Mouse (Mus musculus): Measurements from ENCODE around the gene Mt2. TPM values are rescaled to one million over a fixed set of nuclear protein-coding genes. Genes with fewer than 3 reads are reported as not detected.

The Mt2 gene
- total and polyA plus RNA-seq, 2 experiments from 2014 or later, result 83.0 to 87.5 TPM

GRCm38 (mm10) chr8:94183117-94183516, 10.7 kb downstream of the Mt2 start:
- TF ChIP-seq CTCF (IDR thresholded peaks at IDR 0.05; ENCODE audit: low read depth) (peak; percentile 68), EP300 (IDR thresholded peaks at IDR 0.05; ENCODE audit: low read depth) (no peak)
- peak overlapping the region; percentile 77 for H3K27ac ChIP-seq (ENCODE audit: low read depth)
- H3K4me2 ChIP-seq (ENCODE audit: low read depth, low read length), result peak overlapping the region; percentile 58
- no peaks in the 10 kb centered on the region for H3K9me3 ChIP-seq (replicated peaks; ENCODE audit: control insufficient read depth, low read length)
- H3K27me3 ChIP-seq (ENCODE audit: control insufficient read depth, insufficient read depth, low read length), result peaks cover 23% of the 10 kb centered on the region
- peak overlapping the region; percentile 41; the same call in 1 of the 2 replicates for H3K9ac ChIP-seq (replicated peaks; ENCODE audit: low read depth, low read length)
- ATAC-seq (ENCODE audit: insufficient read depth, low read depth) (peak; percentile 67), DNase-seq (ENCODE audit: low spot score) (peak; percentile 88)
- peak overlapping the region; percentile 31 for H3K4me3 ChIP-seq (ENCODE audit: low read depth, low read length)
- no peaks in the 10 kb centered on the region for H3K36me3 ChIP-seq (replicated peaks; ENCODE audit: control insufficient read depth, insufficient read depth, low read length)
- peaks cover 21% of the 10 kb centered on the region for H3K4me1 ChIP-seq (ENCODE audit: control insufficient read depth, insufficient read depth)
- WGBS, result 0% methylated on average over 16 of the region's 16 CpGs

- WGBS, result 55% methylated on average over 12 of the region's 12 CpGs
- Histone ChIP-seq H3K9me3 (replicated peaks; ENCODE audit: control insufficient read depth, low read length) (no peaks in the 10 kb centered on the region), H3K4me3 (ENCODE audit: low read depth, low read length) (no peak overlapping the region), H3K9ac (replicated peaks; ENCODE audit: low read depth, low read length) (no peak overlapping the region), H3K4me1 (ENCODE audit: control insufficient read depth, insufficient read depth) (peaks cover 22% of the 10 kb centered on the region), H3K27ac (ENCODE audit: low read depth) (no peak overlapping the region), H3K27me3 (ENCODE audit: control insufficient read depth, insufficient read depth, low read length) (peaks cover 23% of the 10 kb centered on the region), H3K4me2 (ENCODE audit: low read depth, low read length) (no peak overlapping the region), H3K36me3 (replicated peaks; ENCODE audit: control insufficient read depth, insufficient read depth, low read length) (no peaks in the 10 kb centered on the region)
- TF ChIP-seq CTCF (IDR thresholded peaks at IDR 0.05; ENCODE audit: low read depth) (no peak), EP300 (IDR thresholded peaks at IDR 0.05; ENCODE audit: low read depth) (no peak)
- no peak for DNase-seq (ENCODE audit: low spot score)
- no peak for ATAC-seq (ENCODE audit: insufficient read depth, low read depth)
Observed at GRCm38 (mm10) chr8:94184357-94184843, 11.9 kb downstream of the Mt2 start.

GRCm38 (mm10) chr8:94185791-94186190, 13.3 kb downstream of the Mt2 start:
- H3K27me3 ChIP-seq (ENCODE audit: control insufficient read depth, insufficient read depth, low read length), result peaks cover 23% of the 10 kb centered on the region
- H3K4me1 ChIP-seq (ENCODE audit: control insufficient read depth, insufficient read depth), result peaks cover 18% of the 10 kb centered on the region
- 67% methylated on average over 6 of the region's 6 CpGs for WGBS
- H3K27ac ChIP-seq (ENCODE audit: low read depth), result no peak overlapping the region
- TF ChIP-seq CTCF (IDR thresholded peaks at IDR 0.05; ENCODE audit: low read depth) (no peak), EP300 (IDR thresholded peaks at IDR 0.05; ENCODE audit: low read depth) (no peak)
- no peak overlapping the region for H3K4me3 ChIP-seq (ENCODE audit: low read depth, low read length)
- no peaks in the 10 kb centered on the region for H3K36me3 ChIP-seq (replicated peaks; ENCODE audit: control insufficient read depth, insufficient read depth, low read length)
- H3K9ac ChIP-seq (replicated peaks; ENCODE audit: low read depth, low read length), result no peak overlapping the region
- no peak for DNase-seq (ENCODE audit: low spot score)
- H3K9me3 ChIP-seq (replicated peaks; ENCODE audit: control insufficient read depth, low read length), result no peaks in the 10 kb centered on the region
- ATAC-seq (ENCODE audit: insufficient read depth, low read depth), result no peak
- H3K4me2 ChIP-seq (ENCODE audit: low read depth, low read length), result no peak overlapping the region

GRCm38 (mm10) chr8:94186542-94186941, 14.1 kb downstream of the Mt2 start:
- Histone ChIP-seq H3K4me3 (ENCODE audit: low read depth, low read length) (no peak overlapping the region), H3K9ac (replicated peaks; ENCODE audit: low read depth, low read length) (no peak overlapping the region), H3K27me3 (ENCODE audit: control insufficient read depth, insufficient read depth, low read length) (peaks cover 23% of the 10 kb centered on the region), H3K4me1 (ENCODE audit: control insufficient read depth, insufficient read depth) (peaks cover 24% of the 10 kb centered on the region; the same call in 1 of the 2 replicates), H3K9me3 (replicated peaks; ENCODE audit: control insufficient read depth, low read length) (no peaks in the 10 kb centered on the region), H3K4me2 (ENCODE audit: low read depth, low read length) (0 out of 2 replicates have a peak overlapping the region, but pooled peaks have one; percentile 2), H3K27ac (ENCODE audit: low read depth) (no peak overlapping the region), H3K36me3 (replicated peaks; ENCODE audit: control insufficient read depth, insufficient read depth, low read length) (no peaks in the 10 kb centered on the region)
- peak; percentile 48 for ATAC-seq (ENCODE audit: insufficient read depth, low read depth)
- 4% methylated on average over 17 of the region's 17 CpGs for WGBS
- peak; percentile 75 for DNase-seq (ENCODE audit: low spot score)
- no peak for TF ChIP-seq EP300 (IDR thresholded peaks at IDR 0.05; ENCODE audit: low read depth)
- TF ChIP-seq CTCF (IDR thresholded peaks at IDR 0.05; ENCODE audit: low read depth), result peak; percentile 73

GRCm38 (mm10) chr8:94187290-94188002, 15.0 kb downstream of the Mt2 start:
- peaks cover 24% of the 10 kb centered on the region; the same call in 1 of the 2 replicates for H3K4me1 ChIP-seq (ENCODE audit: control insufficient read depth, insufficient read depth)
- H3K27ac ChIP-seq (ENCODE audit: low read depth), result no peak overlapping the region
- no peak overlapping the region for H3K4me3 ChIP-seq (ENCODE audit: low read depth, low read length)
- TF ChIP-seq CTCF (IDR thresholded peaks at IDR 0.05; ENCODE audit: low read depth) (no peak), EP300 (IDR thresholded peaks at IDR 0.05; ENCODE audit: low read depth) (no peak)
- whole genome bisulfite sequencing, result 57% methylated on average over 21 of the region's 21 CpGs
- H3K27me3 ChIP-seq (ENCODE audit: control insufficient read depth, insufficient read depth, low read length), result peaks cover 23% of the 10 kb centered on the region
- H3K9me3 ChIP-seq (replicated peaks; ENCODE audit: control insufficient read depth, low read length), result no peaks in the 10 kb centered on the region
- H3K4me2 ChIP-seq (ENCODE audit: low read depth, low read length), result no peak overlapping the region
- no peak for ATAC-seq (ENCODE audit: insufficient read depth, low read depth)
- no peaks in the 10 kb centered on the region for H3K36me3 ChIP-seq (replicated peaks; ENCODE audit: control insufficient read depth, insufficient read depth, low read length)
- no peak for DNase-seq (ENCODE audit: low spot score)
- H3K9ac ChIP-seq (replicated peaks; ENCODE audit: low read depth, low read length), result no peak overlapping the region

All from heart, postnatal 0 days (tissue).